Mouse (Mus musculus) thymus, postnatal 36 days (tissue): ENCODE data around the gene Metap1.

Experiments
- DNase-seq, 2 experiments: peaks; one replicate each; pipeline ENCODE4 v3.0.0; 2022; ENCODE audit warnings: mixed read lengths in 2 of 2

Metap1 gene

GRCm38 (mm10) chr3:138448077-138448860, 41.0 kb downstream of the Metap1 start:
- no peak for DNase-seq

GRCm38 (mm10) chr3:138443465-138443771, 45.9 kb downstream of the Metap1 start:
- no peak for DNase-seq

GRCm38 (mm10) chr3:138442612-138443464, 46.5 kb downstream of the Metap1 start, which contains the start of gene Adh5:
TSS of gene Adh5 (plus strand) at chr3:138443093.
- DNase-seq = peak; percentile 92 to 94

GRCm38 (mm10) chr3:138442203-138442602, 47.1 kb downstream of the Metap1 start:
- DNase-seq = no peak

GRCm38 (mm10) chr3:138438716-138439115, 50.6 kb downstream of the Metap1 start:
- no peak for DNase-seq

- no peak for DNase-seq
Observed at GRCm38 (mm10) chr3:138431835-138432234, 57.5 kb downstream of the Metap1 start.

GRCm38 (mm10) chr3:138430360-138430976, 58.8 kb downstream of the Metap1 start:
- no peak for DNase-seq

GRCm38 (mm10) chr3:138424247-138424646, 65.1 kb downstream of the Metap1 start:
- DNase-seq = no peak

- DNase-seq = no peak
Observed at GRCm38 (mm10) chr3:138423664-138424063, 65.7 kb downstream of the Metap1 start.

GRCm38 (mm10) chr3:138420385-138420784, 68.9 kb downstream of the Metap1 start:
- DNase-seq = no peak

GRCm38 (mm10) chr3:138419369-138419768, 69.9 kb downstream of the Metap1 start:
- DNase-seq = no peak

- no peak for DNase-seq
Observed at GRCm38 (mm10) chr3:138415121-138415690, 74.1 kb downstream of the Metap1 start, which contains the start of gene Adh4. TSS of gene Adh4 (plus strand) at chr3:138415466.

GRCm38 (mm10) chr3:138410211-138410610, 79.1 kb downstream of the Metap1 start:
- no peak for DNase-seq

GRCm38 (mm10) chr3:138409585-138409984, 79.7 kb downstream of the Metap1 start:
- DNase-seq = no peak
